Mouse (Mus musculus) layer of hippocampus, adult 11-12 months (tissue): ENCODE data around the gene 3110040M04Rik.
"Not testable (repeated sequence)": the region's sequence is repeated elsewhere in the genome, so short reads cannot be mapped to it uniquely, and the experiment has no call there.

Experiments used
- DNase-seq: peaks from one replicate; pipeline ENCODE4 v3.0.0; 2022; ENCODE audit warnings: low spot score

3110040M04Rik gene

GRCm38 (mm10) chr1:151192739-151193138 lies 11.2 kb upstream of the 3110040M04Rik start:
- DNase-seq, result not testable (repeated sequence)

- not testable (repeated sequence) for DNase-seq
Measured at GRCm38 (mm10) chr1:151195986-151196385, 7.9 kb upstream of the 3110040M04Rik start.

DNA sequence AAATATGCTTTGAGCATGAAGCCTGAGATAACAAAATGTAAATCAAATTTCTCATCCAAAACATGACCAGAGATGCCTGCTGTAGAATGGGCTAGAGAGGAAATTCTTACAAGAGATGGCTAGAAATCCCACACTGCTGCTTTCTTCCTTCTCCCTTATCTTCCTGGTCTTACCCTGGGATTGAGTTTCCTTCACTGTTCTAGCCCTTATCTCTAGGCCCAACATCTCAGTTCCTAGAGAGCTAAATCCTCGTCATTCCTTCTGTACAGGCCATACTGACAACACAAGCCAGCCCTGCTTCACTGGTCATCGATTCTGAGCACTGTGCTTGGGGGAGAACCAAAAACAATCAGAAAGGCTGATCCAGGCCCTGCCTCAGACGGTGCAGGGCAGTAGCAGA lies 7.2 kb upstream of the 3110040M04Rik start:
- DNase-seq, result not testable (repeated sequence)

- not testable (repeated sequence) for DNase-seq
Measured at GRCm38 (mm10) chr1:151198120-151198519, 5.8 kb upstream of the 3110040M04Rik start, which contains the start of gene Gm47995. Gm47995 (plus strand) TSS chr1:151198448.

GRCm38 (mm10) chr1:151200620-151201019 lies 3.3 kb upstream of the 3110040M04Rik start:
- not testable (repeated sequence) for DNase-seq

DNA sequence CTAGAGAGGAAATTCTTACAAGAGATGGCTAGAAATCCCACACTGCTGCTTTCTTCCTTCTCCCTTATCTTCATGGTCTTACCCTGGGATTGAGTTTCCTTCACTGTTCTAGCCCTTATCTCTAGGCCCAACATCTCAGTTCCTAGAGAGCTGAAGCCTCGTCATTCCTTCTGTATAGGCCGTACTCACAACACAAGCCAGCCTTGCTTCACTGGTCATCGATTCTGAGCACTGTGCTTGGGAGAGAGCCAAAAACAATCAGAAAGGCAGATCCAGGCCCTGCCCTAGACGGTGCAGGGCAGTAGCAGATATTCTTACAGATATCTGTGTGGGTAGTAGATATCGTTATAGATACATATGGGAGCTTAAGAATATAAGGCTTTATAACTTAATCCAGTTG lies 1.1 kb upstream of the 3110040M04Rik start:
- DNase-seq, result not testable (repeated sequence)

- not testable (repeated sequence) for DNase-seq
Measured at GRCm38 (mm10) chr1:151208493-151208892, 4.6 kb downstream of the 3110040M04Rik start.

GRCm38 (mm10) chr1:151208944-151209343 lies 5.0 kb downstream of the 3110040M04Rik start:
- not testable (repeated sequence) for DNase-seq

GRCm38 (mm10) chr1:151209824-151210355 lies 6.0 kb downstream of the 3110040M04Rik start, which contains the start of gene Gm47996:
Gm47996 (plus strand) TSS chr1:151210131.
- not testable (repeated sequence) for DNase-seq

- not testable (repeated sequence) for DNase-seq
Measured at GRCm38 (mm10) chr1:151211666-151212065, 7.7 kb downstream of the 3110040M04Rik start.

GRCm38 (mm10) chr1:151214862-151215261 lies 10.9 kb downstream of the 3110040M04Rik start:
- DNase-seq, result no peak

DNA sequence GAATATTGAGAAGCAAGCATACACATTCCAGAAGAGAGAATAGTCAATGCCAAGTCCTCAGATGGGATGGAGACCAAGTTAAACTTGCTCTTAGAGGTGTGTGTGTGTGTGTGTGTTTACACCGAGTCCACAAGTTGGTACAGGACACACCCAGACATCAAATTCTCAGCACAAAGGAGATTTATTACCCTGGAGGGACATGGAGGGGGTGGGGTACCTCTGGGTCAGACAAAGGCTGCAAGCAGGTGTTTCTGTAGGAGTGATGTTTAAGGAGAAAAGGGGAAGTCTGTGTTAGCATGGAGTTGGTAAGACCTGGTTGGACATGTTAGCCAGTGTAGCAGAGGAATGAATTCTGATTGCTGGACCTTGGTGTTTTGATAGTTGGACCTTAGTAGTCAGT lies 12.1 kb downstream of the 3110040M04Rik start:
- no peak for DNase-seq

GRCm38 (mm10) chr1:151216417-151216816 lies 12.5 kb downstream of the 3110040M04Rik start:
- no peak for DNase-seq

GRCm38 (mm10) chr1:151219045-151219444 lies 15.1 kb downstream of the 3110040M04Rik start:
- DNase-seq, result no peak

DNA sequence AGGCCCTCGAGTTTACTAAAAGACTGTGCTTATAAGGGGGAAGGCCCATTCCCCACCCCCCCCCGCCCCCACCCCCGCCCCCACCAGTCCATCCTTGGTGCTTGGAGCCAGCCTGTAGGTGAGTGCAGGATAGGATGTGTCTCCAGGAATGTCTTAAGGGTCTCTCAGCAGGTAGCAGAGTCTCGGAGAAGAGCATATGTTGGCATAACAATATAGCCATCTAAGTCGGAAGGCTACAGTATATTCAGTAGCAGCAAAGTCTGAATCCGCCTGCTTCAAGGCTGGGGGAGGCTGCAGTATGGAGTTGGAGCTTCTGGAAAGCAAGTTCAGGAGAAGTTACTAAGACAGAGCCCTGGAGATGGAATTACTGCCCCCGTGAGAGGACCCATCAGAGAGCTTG lies 16.2 kb downstream of the 3110040M04Rik start:
- DNase-seq, result no peak

DNA sequence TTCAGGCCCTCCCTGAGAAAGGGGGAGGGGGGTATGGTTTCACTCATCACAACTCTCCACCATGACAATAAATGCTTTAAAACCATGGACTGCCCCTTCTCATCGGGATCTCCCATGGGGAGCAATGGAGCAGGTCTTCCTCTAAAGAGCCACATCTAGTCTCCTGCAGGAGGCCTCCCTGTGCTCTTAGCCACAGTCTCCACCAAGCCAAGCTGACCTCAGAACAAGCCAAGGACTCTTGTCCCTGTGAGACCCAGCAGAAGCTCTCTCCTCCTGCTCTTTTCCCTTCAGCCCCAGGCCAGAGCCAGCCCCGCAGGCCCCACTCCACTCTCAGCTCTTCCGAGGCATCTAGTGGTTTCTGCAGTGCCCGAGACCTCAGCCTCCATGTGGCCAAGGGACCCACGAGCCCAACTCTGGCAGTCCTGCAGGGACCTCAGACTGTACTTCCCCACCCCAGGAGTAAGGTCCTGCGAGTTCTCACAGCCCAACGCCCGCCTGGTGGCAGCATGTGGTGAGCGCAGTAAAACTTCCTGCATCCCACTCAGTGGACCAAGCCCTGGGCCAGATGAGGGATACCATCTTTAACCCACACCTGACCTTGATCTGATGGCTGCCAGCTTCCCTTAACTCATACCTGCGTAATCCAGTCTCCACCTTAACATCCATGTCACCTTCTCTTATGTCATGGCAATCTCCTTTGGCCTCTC lies 18.8 kb downstream of the 3110040M04Rik start:
- no peak for DNase-seq

- DNase-seq, result no peak
Measured at GRCm38 (mm10) chr1:151223377-151223776, 19.5 kb downstream of the 3110040M04Rik start.

GRCm38 (mm10) chr1:151224536-151224935 lies 20.6 kb downstream of the 3110040M04Rik start:
- no peak for DNase-seq

- no peak for DNase-seq
Measured at GRCm38 (mm10) chr1:151227506-151227905, 23.6 kb downstream of the 3110040M04Rik start.

GRCm38 (mm10) chr1:151228320-151228989 lies 24.5 kb downstream of the 3110040M04Rik start:
- DNase-seq, result no peak

- DNase-seq, result no peak
Measured at GRCm38 (mm10) chr1:151232346-151232745, 28.4 kb downstream of the 3110040M04Rik start.

DNA sequence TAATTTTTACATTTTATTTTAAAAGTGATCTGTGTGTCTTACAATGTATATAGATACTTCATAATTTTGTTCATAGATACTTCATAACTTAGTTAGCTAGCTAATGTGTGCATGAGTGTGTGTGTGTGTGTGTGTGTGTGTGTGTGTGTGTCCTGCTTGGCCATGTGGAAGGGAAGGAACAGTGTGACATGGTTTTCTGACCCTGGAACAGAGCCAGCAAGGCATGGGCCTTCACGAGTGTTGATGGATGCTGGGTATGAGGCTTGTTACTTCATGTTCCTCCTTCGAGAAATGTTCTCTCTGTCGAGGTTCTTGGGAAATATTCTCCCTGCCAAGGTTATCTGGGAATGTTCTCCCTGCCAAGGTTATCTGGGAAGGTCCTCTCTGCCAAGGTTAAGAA lies 29.8 kb downstream of the 3110040M04Rik start:
- no peak for DNase-seq

GRCm38 (mm10) chr1:151235574-151235973 lies 31.7 kb downstream of the 3110040M04Rik start:
- DNase-seq, result no peak
